Mouse (Mus musculus) lung, embryonic 15.5 days (tissue): ENCODE results near the gene Gm3642. TPM values are rescaled to one million over a fixed set of nuclear protein-coding genes. Genes with fewer than 3 reads are reported as not detected.
"Not testable (repeated sequence)": the region's sequence is repeated elsewhere in the genome, so short reads cannot be mapped to it uniquely, and the experiment has no call there.

Experiments used
- ATAC-seq: fragments of 200-750 bp; cut with Nextera tagmentation; 2 replicates; pipeline ENCODE4 v1.8.0; 2017; ENCODE audit warnings: moderate number of reproducible peaks, borderline replicate concordance; ENCODE audit not compliant: low FRiP score, low TSS enrichment; ENCODE audit errors: extremely low read depth
- H3K27ac ChIP-seq: fragments of 300-500 bp; sonication (generic); 2 replicates; pipeline ENCODE4 v1.5.1; 2015; ENCODE audit warnings: moderate library complexity, mild to moderate bottlenecking, inconsistent platforms
- H3K27me3 ChIP-seq: fragments of 300-500 bp; sonication (generic); 2 replicates; pipeline ENCODE4 v1.6.1; 2015; ENCODE audit warnings: inconsistent platforms
- H3K36me3 ChIP-seq: fragments of 300-500 bp; sonication (generic); 2 replicates; pipeline ENCODE4 v1.6.1; 2015; ENCODE audit warnings: inconsistent platforms
- H3K4me1 ChIP-seq: fragments of 300-500 bp; sonication (generic); 2 replicates; pipeline ENCODE4 v1.6.1; 2015; ENCODE audit warnings: inconsistent platforms
- H3K4me2 ChIP-seq: fragments of 300-500 bp; sonication (generic); 2 replicates; pipeline ENCODE4 v1.6.1; 2015; ENCODE audit warnings: inconsistent platforms, mild to moderate bottlenecking, moderate library complexity
- H3K4me3 ChIP-seq: fragments of 300-500 bp; sonication (generic); 2 replicates; pipeline ENCODE4 v1.5.1; 2015; ENCODE audit warnings: mild to moderate bottlenecking, inconsistent platforms
- H3K9ac ChIP-seq: fragments of 300-500 bp; sonication (generic); 2 replicates; pipeline ENCODE4 v1.6.1; 2015; ENCODE audit warnings: inconsistent platforms
- H3K9me3 ChIP-seq: fragments of 300-500 bp; sonication (generic); 2 replicates; pipeline ENCODE4 v1.6.1; 2016; ENCODE audit warnings: inconsistent platforms
- WGBS: fragments of 180-500 bp; shearing (Covaris S2); methylation state at CpG from one replicate; pipeline ENCODE4 v1.1.7; 2015; 5-methylcytosine and 5-hydroxymethylcytosine counted together
- polyA plus RNA-seq: library from polyadenylated mRNA; unstranded; fragments of >200 nt; fragmentation: Nextera tagmentation; extraction: Ambion mirVana; gene quantifications from 2 replicates; pipeline ENCODE4 v1.2.1, GENCODE M21; 2015

Gm3642 gene
- polyA plus RNA-seq: not detected in 2 replicates

DNA sequence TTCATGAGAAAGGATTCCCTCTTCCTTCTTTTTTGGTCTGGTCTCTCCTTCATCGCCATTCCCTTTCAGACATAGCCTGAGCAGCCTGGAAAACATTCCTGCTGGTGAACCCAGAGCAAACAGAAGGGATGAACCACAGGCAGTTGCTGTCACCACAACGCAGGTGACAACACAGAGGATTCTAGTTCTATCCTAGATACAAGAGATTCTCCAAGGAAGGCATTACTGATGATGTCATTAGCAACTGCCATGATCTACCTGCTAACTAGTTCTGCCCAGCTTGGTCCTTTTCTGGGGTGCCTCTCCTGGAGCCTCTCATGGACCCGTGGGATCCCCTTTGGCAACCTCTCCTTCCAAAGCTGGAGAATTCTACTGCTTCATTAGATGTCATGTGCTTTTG is at the start of gene Gm3642:
Gene Gm3642, minus strand, starts transcription at position 101 of the 400 bp plus-strand sequence.
- not testable (repeated sequence) for H3K4me2 ChIP-seq, H3K9ac ChIP-seq, H3K9me3 ChIP-seq, H3K4me3 ChIP-seq, H3K27ac ChIP-seq, H3K4me1 ChIP-seq, H3K27me3 ChIP-seq, ATAC-seq, H3K36me3 ChIP-seq
- WGBS: no CpG with 5 or more reads among the region's 3 CpGs

GRCm38 (mm10) chr14:6889521-6890012 is 49.5 kb upstream of the Gm3642 start, which contains the start of gene Gm3667:
Gene Gm3667, minus strand, starts transcription at chr14:6889962.
- Histone ChIP-seq H3K4me3 (peak within 1 kb of the TSS; percentile 35), H3K4me2 (peak within 1 kb of the TSS; percentile 63)
- not testable (repeated sequence) for H3K9me3 ChIP-seq, H3K27me3 ChIP-seq, ATAC-seq, H3K9ac ChIP-seq, H3K36me3 ChIP-seq, H3K4me1 ChIP-seq, H3K27ac ChIP-seq
- 2% methylated on average over 19 of the region's 43 CpGs for WGBS

DNA sequence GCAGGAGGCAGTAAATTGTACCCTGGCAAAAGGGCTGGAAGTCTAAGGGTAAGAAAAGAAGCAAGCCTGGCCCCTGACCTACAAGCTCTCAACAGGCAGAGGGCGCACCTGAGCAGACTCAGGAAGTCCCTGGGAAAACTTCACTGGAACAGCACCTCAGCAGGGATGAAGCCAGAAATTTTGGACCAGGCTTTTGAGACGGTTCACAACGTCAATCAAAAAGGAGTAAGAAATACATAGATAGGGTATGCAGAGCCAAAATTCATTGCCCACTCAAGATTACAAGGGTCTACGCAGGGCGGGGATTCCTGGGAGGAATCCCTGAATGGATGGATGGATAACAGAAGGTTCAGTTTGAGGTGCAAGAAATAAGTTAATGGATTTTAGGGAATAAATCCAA is 48.7 kb upstream of the Gm3642 start:
- not testable (repeated sequence) for H3K9ac ChIP-seq, H3K4me3 ChIP-seq, H3K27ac ChIP-seq, ATAC-seq, H3K4me1 ChIP-seq, H3K36me3 ChIP-seq, H3K9me3 ChIP-seq, H3K27me3 ChIP-seq
- 6% methylated on average over 5 of the region's 5 CpGs for WGBS
- H3K4me2 ChIP-seq: peak overlapping the region; percentile 63; the same call in 1 of the 2 replicates

GRCm38 (mm10) chr14:6823297-6823696 is 16.8 kb downstream of the Gm3642 start:
- not testable (repeated sequence) for H3K27ac ChIP-seq, H3K36me3 ChIP-seq, H3K9ac ChIP-seq, H3K4me2 ChIP-seq, H3K4me3 ChIP-seq, H3K4me1 ChIP-seq, H3K27me3 ChIP-seq, H3K9me3 ChIP-seq, ATAC-seq
- 95% methylated on average over 3 of the region's 3 CpGs for WGBS

Other genes starting within 250 kb of the Gm3642 start
- not detected in 2 replicates for gene Gm3629, start 249.7 kb downstream of the Gm3642 start, polyA plus RNA-seq
- not detected in 2 replicates for gene Gm3460, start 217.9 kb downstream of the Gm3642 start, polyA plus RNA-seq
- not detected in 2 replicates for gene Gm10251, start 156.1 kb downstream of the Gm3642 start, polyA plus RNA-seq
- gene Gm8050, start 120.1 kb downstream of the Gm3642 start, polyA plus RNA-seq: not detected in 2 replicates
- 2.9 and 3.0 TPM in 2 replicates for gene Gm3636, start 98.0 kb downstream of the Gm3642 start, polyA plus RNA-seq
- gene Gm8362, start 65.9 kb downstream of the Gm3642 start, polyA plus RNA-seq: not detected in 2 replicates
- gene Gm3667, start 49.7 kb upstream of the Gm3642 start, polyA plus RNA-seq: 0.75 and 0.84 TPM in 2 replicates
- gene Gm6356, start 133.5 kb upstream of the Gm3642 start, polyA plus RNA-seq: not detected in 2 replicates
- gene Gm10406, start 187.1 kb upstream of the Gm3642 start, polyA plus RNA-seq: 0.39 and 0.50 TPM in 2 replicates
- not detected in 2 replicates for gene Gm3685, start 204.7 kb upstream of the Gm3642 start, polyA plus RNA-seq